Mouse (Mus musculus) embryo, embryonic 11.5 days (tissue): ENCODE measurements around the gene Ctrc.

Experiments
- DNase-seq: peaks from one replicate; pipeline ENCODE4 v3.0.0-alpha.2; 2012; ENCODE audit warnings: low read depth, low spot score

Ctrc gene

GRCm38 (mm10) chr4:141845999-141846398, at the start of gene Ctrc:
TSS of gene Ctrc (minus strand) at chr4:141846359.
- no peak for DNase-seq

GRCm38 (mm10) chr4:141895772-141896171, 49.6 kb upstream of the Ctrc start:
- DNase-seq: no peak

- DNase-seq: no peak
Measured at GRCm38 (mm10) chr4:141893157-141893784, 47.1 kb upstream of the Ctrc start.

- no peak for DNase-seq
Measured at GRCm38 (mm10) chr4:141886385-141886968, 40.3 kb upstream of the Ctrc start.

GRCm38 (mm10) chr4:141885451-141885850, 39.3 kb upstream of the Ctrc start:
- DNase-seq: no peak

GRCm38 (mm10) chr4:141882858-141883257, 36.7 kb upstream of the Ctrc start:
- DNase-seq: no peak

GRCm38 (mm10) chr4:141881950-141882349, 35.8 kb upstream of the Ctrc start:
- no peak for DNase-seq

GRCm38 (mm10) chr4:141881289-141881914, 35.2 kb upstream of the Ctrc start:
- DNase-seq: no peak

- DNase-seq: no peak
Measured at GRCm38 (mm10) chr4:141879875-141880274, 33.7 kb upstream of the Ctrc start.

GRCm38 (mm10) chr4:141879074-141879473, 32.9 kb upstream of the Ctrc start:
- no peak for DNase-seq

GRCm38 (mm10) chr4:141878621-141879020, 32.5 kb upstream of the Ctrc start:
- no peak for DNase-seq

- DNase-seq: no peak
Measured at GRCm38 (mm10) chr4:141875481-141876108, 29.4 kb upstream of the Ctrc start.

GRCm38 (mm10) chr4:141874601-141875460, 28.7 kb upstream of the Ctrc start, which contains the start of gene Efhd2:
TSS of gene Efhd2 (minus strand) at chr4:141874920.
- DNase-seq: peak; percentile 67

- DNase-seq: no peak
Measured at GRCm38 (mm10) chr4:141874111-141874600, 28.0 kb upstream of the Ctrc start.

- DNase-seq: no peak
Measured at GRCm38 (mm10) chr4:141872977-141873376, 26.8 kb upstream of the Ctrc start.

- no peak for DNase-seq
Measured at GRCm38 (mm10) chr4:141871909-141872308, 25.8 kb upstream of the Ctrc start.

- no peak for DNase-seq
Measured at GRCm38 (mm10) chr4:141871333-141871725, 25.2 kb upstream of the Ctrc start.

GRCm38 (mm10) chr4:141870666-141871332, 24.6 kb upstream of the Ctrc start:
- no peak for DNase-seq

GRCm38 (mm10) chr4:141869436-141870215, 23.5 kb upstream of the Ctrc start:
- no peak for DNase-seq

- no peak for DNase-seq
Measured at GRCm38 (mm10) chr4:141868051-141868450, 21.9 kb upstream of the Ctrc start.
